Mouse (Mus musculus) testis, adult 2 months (tissue): ENCODE results near the gene Itpr2.

Experiments used
- CTCF ChIP-seq: fragments of 200-500 bp; IDR thresholded peaks from 2 replicates; pipeline ENCODE4 v1.5.1; 2012; ENCODE audit warnings: low read depth, mild to moderate bottlenecking, inconsistent platforms, low read length, moderate library complexity; ENCODE audit not compliant: control insufficient read depth, insufficient read depth, insufficient replicate concordance
- POLR2A ChIP-seq: fragments of 200-500 bp; IDR thresholded peaks from 2 replicates; pipeline ENCODE4 v1.6.1; 2012; ENCODE audit warnings: low read depth, mild to moderate bottlenecking, inconsistent platforms, low read length, moderate library complexity; ENCODE audit not compliant: control insufficient read depth

- TF ChIP-seq CTCF: no peak
- no peak for TF ChIP-seq POLR2A
Observed at GRCm38 (mm10) chr6:146254931-146255330, 247.1 kb downstream of the Itpr2 start.
